ENCODE assay signal across 8 mouse cellular contexts in genomic region chr3:101603661-101604549, GRCm38 (mm10). TPM values are rescaled to one million over a fixed set of nuclear protein-coding genes. Genes with fewer than 3 reads are reported as not detected.
DNase-seq lines count a peak whose midpoint lies in the region; ATAC-seq lines count a peak whose summit lies in the region.

No protein-coding gene starts in this region.

- H3K36me3 ChIP-seq in hindbrain, embryonic 11.5 days (ENCODE audit: control insufficient read depth, insufficient read depth, low read length), result no peaks in the 10 kb centered on the region
- no peaks in the 10 kb centered on the region for H3K36me3 ChIP-seq in macrophage (ENCODE audit: inconsistent target)

- ATAC-seq in hindbrain, embryonic 11.5 days (ENCODE audit: low FRiP score), result peak; percentile 87

- peaks cover 45% of the 10 kb centered on the region for H3K79me2 ChIP-seq in macrophage (ENCODE audit: inconsistent target)

- peak overlapping the region; percentile 97 for H3K27ac ChIP-seq in hindbrain, embryonic 11.5 days (ENCODE audit: low read depth, low read length)
- H3K27ac ChIP-seq in macrophage, result peak overlapping the region; percentile 81

- H3K4me1 ChIP-seq in hindbrain, embryonic 11.5 days (replicated peaks; ENCODE audit: control insufficient read depth, insufficient read depth, low read length), result no peaks in the 10 kb centered on the region; the same call in 1 of the 2 replicates

- H3K9ac ChIP-seq in hindbrain, embryonic 11.5 days (ENCODE audit: low read depth, low read length), result peak overlapping the region; percentile 90

- H3K9me3 ChIP-seq in hindbrain, embryonic 11.5 days (ENCODE audit: control insufficient read depth, low read length), result no peaks in the 10 kb centered on the region

- H3K27me3 ChIP-seq in hindbrain, embryonic 11.5 days (ENCODE audit: control insufficient read depth, insufficient read depth, low read length), result no peaks in the 10 kb centered on the region

- 1% methylated on average over 47 of the region's 68 CpGs for WGBS in hindbrain, embryonic 11.5 days
- WGBS in macrophage (ENCODE audit: missing documents), result under 1% methylated on average over 20 of the region's 68 CpGs

- peak overlapping the region; percentile 85 for H3K4me3 ChIP-seq in hindbrain, embryonic 11.5 days (ENCODE audit: low read depth, low read length)
- peak overlapping the region; percentile 66 for H3K4me3 ChIP-seq in macrophage (ENCODE audit: inconsistent target)

- DNase-seq in NIH3T3 (ENCODE audit: low read depth), result peak; percentile 91
- peak; percentile 95 for DNase-seq in cerebellum, adult 9-10 months
- peak; percentile 45 to 62 for DNase-seq in frontal cortex, adult 2 months (ENCODE audit: extremely low spot score in 1 of 2, low spot score in 1 of 2)
- DNase-seq in hindbrain, embryonic 11.5 days (ENCODE audit: low spot score), result peak; percentile 84
- peak; percentile 77 to 78 for DNase-seq in layer of hippocampus, postnatal 36 days
- DNase-seq in retina, postnatal 7 days (ENCODE audit: low read depth, low spot score), result peak; percentile 67
- peak; percentile 76 for DNase-seq in urinary bladder, postnatal 14 days (ENCODE audit: low spot score)

- peak overlapping the region; percentile 75 for H3K4me2 ChIP-seq in hindbrain, embryonic 11.5 days (replicated peaks; ENCODE audit: low read depth, low read length)

RNA-seq across cellular contexts. Expression of gene Atp1a1, which starts 0.6 kb away (rescaled TPM):
- 503 and 558 TPM in 2 replicates for polyA plus RNA-seq in frontal cortex, adult 2 months (2012; rRNA removed)
- polyA plus RNA-seq in hindbrain, embryonic 11.5 days (2014; fragmentation: Nextera tagmentation; extraction: Ambion mirVana), result 89.9 and 93.0 TPM in 2 replicates
- total RNA-seq in layer of hippocampus, postnatal 36 days (2021), result 100 to 1,000 TPM; 462 to 484 TPM
- 100 to 1,000 TPM in 3 of 26 experiments, 10 to 100 TPM in 23; 21.3 to 208 (median 41.7) TPM for total RNA-seq in macrophage (2018; cell fraction: chromatin; rRNA removed)
- 100 to 1,000 TPM in 19 of 26 experiments, 10 to 100 TPM in 7; 73.2 to 225 (median 128) TPM for total RNA-seq in macrophage (2018; cell fraction: cytosol; rRNA removed)
- 100 to 1,000 TPM in 23 of 26 experiments, 10 to 100 TPM in 3; 86.0 to 312 (median 124) TPM for total RNA-seq in macrophage (2018; cell fraction: nucleus; rRNA removed)
- 155 to 277 TPM (median 164 TPM) in 3 replicates for polyA plus RNA-seq in macrophage (2018)

Comparison
In these comparisons a context has a peak if more than half of its experiments do, and no peak if none do; other contexts are left out.
1. Peak in every context shown above with its lines: DNase-seq, ATAC-seq, H3K4me3 ChIP-seq and H3K27ac ChIP-seq.